In genomic region chr9:21411669-21412550, GRCm38 (mm10) we compare ENCODE assay signal across 8 mouse cellular contexts. TPM values are rescaled to one million over a fixed set of nuclear protein-coding genes. Genes with fewer than 3 reads are reported as not detected.
DNase-seq lines count a peak whose midpoint lies in the region; ATAC-seq and TF ChIP-seq lines count a peak whose summit lies in the region.

Gene Qtrt1 (plus strand): TSS chr9:21411837.

- ATAC-seq in G1E (ENCODE audit: extremely low read depth, insufficient number of reproducible peaks, low FRiP score, poor library complexity, severe bottlenecking) = peak; percentile 88
- peak; percentile 97 for ATAC-seq in forebrain, postnatal 0 days
- peak; percentile 94 for ATAC-seq in lung, embryonic 15.5 days (ENCODE audit: borderline replicate concordance, extremely low read depth, low FRiP score, low TSS enrichment)

- H3K9ac ChIP-seq in forebrain, postnatal 0 days = peak within 1 kb of the TSS; percentile 57
- H3K9ac ChIP-seq in lung, embryonic 15.5 days = peak within 1 kb of the TSS; percentile 64

- peaks cover 51% of the 10 kb centered on the region for H3K36me3 ChIP-seq in G1E (replicated peaks)
- peaks cover 15% of the 10 kb centered on the region for H3K36me3 ChIP-seq in forebrain, postnatal 0 days (ENCODE audit: insufficient read depth)
- H3K36me3 ChIP-seq in lung, embryonic 15.5 days = peaks cover 2% of the 10 kb centered on the region; the same call in 1 of the 2 replicates

- peak; percentile 95 for DNase-seq in G1E (ENCODE audit: low spot score)
- peak; percentile 80 to 90 for DNase-seq in cerebellum, adult 18-20 months
- peak; percentile 94 for DNase-seq in forebrain, postnatal 0 days
- peak; percentile 84 for DNase-seq in heart, postnatal 4 days
- peak; percentile 85 to 88 for DNase-seq in layer of hippocampus, adult 8-10 months (ENCODE audit: low spot score in 2 of 2)
- DNase-seq in ovary, adult 18-20 months (ENCODE audit: low spot score) = peak; percentile 77
- peak; percentile 87 for DNase-seq in thymus, postnatal 0 days (ENCODE audit: low spot score)

- H3K9me3 ChIP-seq in G1E (replicated peaks) = no peaks in the 10 kb centered on the region
- no peaks in the 10 kb centered on the region for H3K9me3 ChIP-seq in forebrain, postnatal 0 days (ENCODE audit: low read length)
- H3K9me3 ChIP-seq in lung, embryonic 15.5 days = no peaks in the 10 kb centered on the region

- H3K4me3 ChIP-seq in G1E (ENCODE audit: low read depth, low read length) = peak within 1 kb of the TSS; percentile 98
- H3K4me3 ChIP-seq in forebrain, postnatal 0 days (ENCODE audit: low read depth, low read length) = peak within 1 kb of the TSS; percentile 53
- peak within 1 kb of the TSS; percentile 84 for H3K4me3 ChIP-seq in lung, embryonic 15.5 days

- peak within 1 kb of the TSS; percentile 60 for H3K27ac ChIP-seq in forebrain, postnatal 0 days (ENCODE audit: low read depth, low read length)
- H3K27ac ChIP-seq in lung, embryonic 15.5 days = 0 out of 2 replicates have a peak within 1 kb of the TSS, but pooled peaks have one; percentile 5

- H3K27me3 ChIP-seq in G1E (ENCODE audit: insufficient read depth, low read length) = no peaks in the 10 kb centered on the region
- no peaks in the 10 kb centered on the region for H3K27me3 ChIP-seq in forebrain, postnatal 0 days (ENCODE audit: insufficient read depth, low read length)
- H3K27me3 ChIP-seq in lung, embryonic 15.5 days = no peaks in the 10 kb centered on the region

- H3K4me1 ChIP-seq in G1E (ENCODE audit: insufficient read depth, low read depth, low read length) = peaks cover 54% of the 10 kb centered on the region
- peaks cover 11% of the 10 kb centered on the region; the same call in 1 of the 2 replicates for H3K4me1 ChIP-seq in forebrain, postnatal 0 days (ENCODE audit: insufficient read depth)
- peaks cover 8% of the 10 kb centered on the region for H3K4me1 ChIP-seq in lung, embryonic 15.5 days

- peak within 1 kb of the TSS; percentile 88 for H3K4me2 ChIP-seq in forebrain, postnatal 0 days (ENCODE audit: low read depth)
- peak within 1 kb of the TSS; percentile 81 for H3K4me2 ChIP-seq in lung, embryonic 15.5 days

- TF ChIP-seq CTCF in G1E (IDR thresholded peaks at IDR 0.05; ENCODE audit: low read depth, low read length) = no peak
- TF ChIP-seq CTCF in forebrain, postnatal 0 days (IDR thresholded peaks at IDR 0.05; ENCODE audit: low read depth) = no peak

- 2% methylated on average over 53 of the region's 53 CpGs for WGBS in forebrain, postnatal 0 days
- WGBS in lung, embryonic 15.5 days = 2% methylated on average over 53 of the region's 53 CpGs

RNA-seq across cellular contexts. Expression of gene Qtrt1, which starts in this region (rescaled TPM):
- total RNA-seq in G1E (2014; fragmentation: Nextera tagmentation) = 20.7 and 26.4 TPM in 2 replicates
- 34.3 and 43.8 TPM in 2 replicates for total RNA-seq in G1E (2017)
- 70.9 and 72.7 TPM in 2 replicates for polyA plus RNA-seq in G1E (2012)
- 37.7 and 51.7 TPM in 2 replicates for total RNA-seq in forebrain, postnatal 0 days (2014; rRNA removed)
- polyA plus RNA-seq in forebrain, postnatal 0 days (2015; fragmentation: Nextera tagmentation; extraction: Ambion mirVana) = 34.8 and 43.9 TPM in 2 replicates
- total RNA-seq in heart, postnatal 4 days (2021) = 10 to 100 TPM; 11.3 to 13.3 TPM
- total RNA-seq in layer of hippocampus, adult 8-10 months (2022) = 10 to 100 TPM; 28.5 to 41.7 (median 36.6) TPM
- 42.4 and 43.7 TPM in 2 replicates for polyA plus RNA-seq in lung, embryonic 15.5 days (2015; fragmentation: Nextera tagmentation; extraction: Ambion mirVana)
- polyA plus RNA-seq in thymus, postnatal 0 days (2015; fragmentation: Nextera tagmentation; extraction: Ambion mirVana) = 27.0 and 29.1 TPM in 2 replicates

Comparison
In these comparisons a context has a peak if more than half of its experiments do, and no peak if none do; other contexts are left out.
1. Peak in every context shown above with its lines: DNase-seq, ATAC-seq, H3K4me3 ChIP-seq and H3K27ac ChIP-seq.